Mouse (Mus musculus): ENCODE measurements around the gene Tm6sf2.
"Not testable (repeated sequence)": the region's sequence is repeated elsewhere in the genome, so short reads cannot be mapped to it uniquely, and the experiment has no call there.

DNA sequence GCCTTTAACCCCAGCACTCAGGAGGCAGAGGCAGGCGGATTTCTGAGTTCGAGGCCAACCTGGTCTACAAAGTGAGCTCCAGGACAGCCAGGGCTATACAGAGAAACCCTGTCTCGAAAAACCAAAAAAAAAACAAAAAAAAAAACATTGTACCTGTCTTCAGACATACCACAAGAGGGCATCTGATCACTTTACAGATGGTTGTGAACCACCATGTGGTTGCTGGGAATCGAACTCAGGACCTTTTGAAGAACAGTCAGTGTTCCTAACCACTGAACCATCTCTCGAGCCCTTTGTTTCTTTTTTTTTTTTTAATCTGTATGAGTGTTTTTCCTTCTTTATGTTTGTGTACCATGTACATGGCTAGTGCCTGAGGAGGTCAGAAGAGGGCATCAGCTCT lies 22.3 kb upstream of the Tm6sf2 start:
- TF ChIP-seq CTCF (IDR thresholded peaks at IDR 0.05; ENCODE audit: borderline replicate concordance, insufficient read depth, low read depth, low read length); POLR2A (IDR thresholded peaks at IDR 0.05; ENCODE audit: borderline replicate concordance, insufficient read depth, low read length): not testable (repeated sequence)
